Mouse (Mus musculus) kidney, postnatal 0 days (tissue): Measurements from ENCODE around the gene Mecom. TPM values are rescaled to one million over a fixed set of nuclear protein-coding genes. Genes with fewer than 3 reads are reported as not detected.
"Not testable (repeated sequence)": the region's sequence is repeated elsewhere in the genome, so short reads cannot be mapped to it uniquely, and the experiment has no call there.

ENCODE experiments used
- ATAC-seq: fragments of 200-750 bp; cut with Nextera tagmentation; replicated peaks from 2 replicates; pipeline ENCODE4 v1.8.0; 2017; ENCODE audit warnings: low read depth, moderate number of reproducible peaks, moderate TSS enrichment, moderate library complexity; ENCODE audit not compliant: low FRiP score
- DNase-seq: peaks from one replicate; pipeline ENCODE4 v3.0.0-alpha.2; 2016; ENCODE audit warnings: low spot score
- H3K27ac ChIP-seq: fragments of 300-500 bp; sonication (generic); 2 replicates; pipeline ENCODE4 v1.5.1; 2014; ENCODE audit warnings: mild to moderate bottlenecking
- H3K27me3 ChIP-seq: fragments of 300-500 bp; sonication (generic); 2 replicates; pipeline ENCODE4 v1.6.1; 2014; ENCODE audit warnings: low read length, mixed read lengths; ENCODE audit not compliant: insufficient read depth
- H3K36me3 ChIP-seq: fragments of 300-500 bp; sonication (generic); 2 replicates; pipeline ENCODE4 v1.6.1; 2014; ENCODE audit warnings: low read length, mixed read lengths; ENCODE audit not compliant: insufficient read depth
- H3K4me1 ChIP-seq: fragments of 300-500 bp; sonication (generic); replicated peaks from 2 replicates; pipeline ENCODE4 v1.6.1; 2014; ENCODE audit warnings: antibody characterized with exemption, low read length, mixed read lengths; ENCODE audit not compliant: insufficient read depth
- H3K4me2 ChIP-seq: fragments of 300-500 bp; sonication (generic); 2 replicates; pipeline ENCODE4 v1.6.1; 2014; ENCODE audit warnings: mild to moderate bottlenecking, low read length, moderate library complexity, mixed read lengths
- H3K4me3 ChIP-seq: fragments of 300-500 bp; sonication (generic); replicated peaks from 2 replicates; pipeline ENCODE4 v1.5.1; 2014; ENCODE audit warnings: low read depth, low read length
- H3K9ac ChIP-seq: fragments of 300-500 bp; sonication (generic); 2 replicates; pipeline ENCODE4 v1.6.1; 2014; ENCODE audit warnings: low read depth, low read length
- H3K9me3 ChIP-seq: fragments of 300-500 bp; sonication (generic); replicated peaks from 2 replicates; pipeline ENCODE4 v1.6.1; 2016; ENCODE audit warnings: low read length, inconsistent platforms, mixed read lengths
- CTCF ChIP-seq: IDR thresholded peaks from 2 replicates; pipeline ENCODE4 v1.5.1; 2016; ENCODE audit warnings: antibody characterized with exemption, low read depth, mild to moderate bottlenecking, moderate library complexity
- WGBS: fragments of 180-500 bp; shearing (Covaris S2); extraction: QIAGEN DNeasy Blood & Tissue Kit; methylation state at CpG from one replicate; pipeline ENCODE4 v1.1.7; 2014; 5-methylcytosine and 5-hydroxymethylcytosine counted together
- polyA plus RNA-seq: library from polyadenylated mRNA; unstranded; fragments of >200 nt; fragmentation: Nextera tagmentation; extraction: Ambion mirVana; gene quantifications from 2 replicates; pipeline ENCODE4 v1.2.1, GENCODE M21; 2015

Gene Mecom
- polyA plus RNA-seq, 1 experiment from 2014 or later: 54.7 TPM

DNA sequence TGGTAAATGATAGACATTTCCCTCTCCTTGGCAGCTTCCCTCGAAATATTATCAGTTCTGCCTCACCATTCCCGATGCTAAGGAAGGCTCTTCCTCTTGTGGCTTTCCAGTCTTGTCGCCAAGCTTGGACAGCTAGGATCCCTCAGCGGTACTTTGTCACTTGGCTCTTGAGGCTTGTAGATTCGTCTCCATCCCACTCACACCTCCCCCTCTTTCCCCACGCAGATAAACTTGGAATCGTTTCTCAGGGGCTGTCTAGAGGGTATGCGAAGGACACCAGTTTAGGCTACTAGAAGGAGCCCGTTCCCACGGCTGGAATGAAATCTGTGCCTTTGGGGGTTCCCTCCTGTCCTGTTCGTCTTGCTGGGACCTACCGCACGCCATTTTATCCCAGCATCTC lies 1.4 kb downstream of the Mecom start:
- Histone ChIP-seq H3K27me3 (no peaks in the 10 kb centered on the region), H3K9me3 (no peaks in the 10 kb centered on the region), H3K27ac (no peak overlapping the region), H3K4me2 (peak overlapping the region; percentile 47), H3K4me3 (peak overlapping the region; percentile 11; the same call in 1 of the 2 replicates), H3K4me1 (0 out of 2 replicates have a peak, but pooled peaks cover 6% of the 10 kb centered on the region), H3K9ac (peak overlapping the region; percentile 13; the same call in 1 of the 2 replicates), H3K36me3 (no peaks in the 10 kb centered on the region)
- ATAC-seq (no peak), DNase-seq (peak; percentile 39)
- TF ChIP-seq CTCF: no peak
- WGBS: 43% methylated on average over 13 of the region's 13 CpGs

- H3K27ac ChIP-seq: no peak overlapping the region
- 86% methylated on average over 5 of the region's 5 CpGs for WGBS
- H3K4me2 ChIP-seq: no peak overlapping the region
- no peak for ATAC-seq
- H3K36me3 ChIP-seq: no peaks in the 10 kb centered on the region
- 0 out of 2 replicates have a peak, but pooled peaks cover 6% of the 10 kb centered on the region for H3K4me1 ChIP-seq
- H3K9ac ChIP-seq: no peak overlapping the region
- DNase-seq: no peak
- H3K27me3 ChIP-seq: no peaks in the 10 kb centered on the region
- no peaks in the 10 kb centered on the region for H3K9me3 ChIP-seq
- H3K4me3 ChIP-seq: no peak overlapping the region
- no peak for TF ChIP-seq CTCF
These were observed 2.6 kb downstream of the Mecom start for GRCm38 (mm10) chr3:30545246-30545645.

DNA sequence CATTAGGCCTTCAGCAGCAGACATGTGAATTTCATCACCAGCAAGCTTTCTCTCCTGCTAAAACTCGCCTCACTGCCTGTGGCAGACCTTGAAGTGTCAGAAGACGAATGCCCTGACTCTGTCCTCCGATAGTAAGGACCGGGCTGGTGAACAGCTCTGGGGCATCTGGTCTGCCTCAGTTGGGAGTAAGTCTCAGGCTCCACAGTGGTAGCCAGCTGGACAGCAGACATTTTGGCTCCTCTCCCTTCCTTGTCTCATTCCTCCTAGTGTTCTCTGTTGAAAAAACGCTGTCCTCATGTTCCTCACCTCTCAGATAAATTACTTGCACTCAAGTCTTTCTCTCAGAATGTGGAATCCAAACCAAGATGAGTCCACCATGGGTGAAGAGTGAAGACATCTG lies 3.5 kb downstream of the Mecom start:
- Histone ChIP-seq H3K4me3 (no peak overlapping the region), H3K4me1 (0 out of 2 replicates have a peak, but pooled peaks cover 6% of the 10 kb centered on the region), H3K27me3 (no peaks in the 10 kb centered on the region), H3K9ac (no peak overlapping the region), H3K36me3 (no peaks in the 10 kb centered on the region), H3K9me3 (no peaks in the 10 kb centered on the region), H3K4me2 (no peak overlapping the region), H3K27ac (no peak overlapping the region)
- ATAC-seq: no peak
- no peak for TF ChIP-seq CTCF
- WGBS: 61% methylated on average over 5 of the region's 5 CpGs
- no peak for DNase-seq

GRCm38 (mm10) chr3:30535821-30536220 lies 12.0 kb downstream of the Mecom start:
- WGBS: 86% methylated on average over 11 of the region's 11 CpGs
- TF ChIP-seq CTCF: no peak
- Histone ChIP-seq H3K36me3 (no peaks in the 10 kb centered on the region), H3K4me2 (no peak overlapping the region), H3K27me3 (no peaks in the 10 kb centered on the region), H3K27ac (no peak overlapping the region), H3K4me1 (no peaks in the 10 kb centered on the region), H3K4me3 (no peak overlapping the region), H3K9ac (no peak overlapping the region), H3K9me3 (no peaks in the 10 kb centered on the region)
- no peak for ATAC-seq
- DNase-seq: no peak

GRCm38 (mm10) chr3:30520751-30521150 lies 27.1 kb downstream of the Mecom start:
- not testable (repeated sequence) for H3K4me1 ChIP-seq, H3K36me3 ChIP-seq, H3K27ac ChIP-seq, ATAC-seq, H3K4me2 ChIP-seq, H3K4me3 ChIP-seq, H3K27me3 ChIP-seq, H3K9ac ChIP-seq, H3K9me3 ChIP-seq, DNase-seq
- TF ChIP-seq CTCF: peak; percentile 28; the same call in 1 of the 2 replicates
- WGBS: 57% methylated on average over 3 of the region's 3 CpGs

DNA sequence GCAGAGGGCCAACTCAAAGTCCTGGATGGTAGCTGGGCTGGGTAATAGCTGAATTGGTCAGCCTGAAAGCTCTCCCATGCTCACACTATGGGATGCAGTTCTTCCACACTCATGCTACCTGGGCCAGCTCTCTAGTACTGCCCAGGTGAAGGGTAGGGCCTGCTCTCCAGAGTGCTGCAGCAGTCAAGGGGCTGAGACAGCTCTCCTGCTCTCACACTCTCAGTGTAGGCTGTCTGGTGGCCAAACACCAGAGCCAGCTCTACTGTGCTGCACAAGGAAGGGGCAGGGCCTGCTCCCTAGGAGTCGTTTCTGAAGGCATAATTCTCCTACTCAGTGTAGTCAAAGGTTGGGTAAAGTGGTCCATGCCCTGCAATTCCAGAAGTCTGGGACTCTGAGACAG lies 28.4 kb downstream of the Mecom start:
- Histone ChIP-seq H3K9me3 (no peaks in the 10 kb centered on the region), H3K36me3 (no peaks in the 10 kb centered on the region), H3K27me3 (no peaks in the 10 kb centered on the region; the same call in none of the 2 replicates), H3K4me1 (no peaks in the 10 kb centered on the region; the same call in 1 of the 2 replicates), H3K4me2 (no peak overlapping the region), H3K4me3 (no peak overlapping the region), H3K9ac (no peak overlapping the region), H3K27ac (no peak overlapping the region)
- ATAC-seq: no peak
- WGBS: 62% methylated on average over 1 of the region's 1 CpGs
- no peak for DNase-seq
- no peak for TF ChIP-seq CTCF

DNA sequence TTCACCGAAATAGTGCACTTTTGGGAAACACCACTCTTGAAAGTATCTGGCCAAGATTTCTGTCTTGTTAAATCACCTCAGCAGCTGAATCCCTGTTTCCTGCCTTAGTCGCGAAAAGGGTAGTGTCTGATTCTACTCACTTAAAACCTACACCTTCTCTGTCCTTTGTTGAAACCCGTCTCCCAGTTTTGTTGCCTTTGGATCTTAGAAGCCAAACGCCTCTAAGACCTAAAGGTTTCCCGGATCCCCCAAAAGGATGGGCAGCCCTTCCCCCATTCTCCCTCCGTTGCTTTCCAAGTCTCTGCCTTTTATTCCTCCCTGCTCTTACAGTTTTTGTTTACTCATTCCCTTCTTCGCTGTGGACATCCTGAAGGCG lies 32.0 kb downstream of the Mecom start:
- no peak for DNase-seq
- no peaks in the 10 kb centered on the region for H3K36me3 ChIP-seq
- peaks cover 6% of the 10 kb centered on the region for H3K27me3 ChIP-seq
- H3K27ac ChIP-seq: no peak overlapping the region
- TF ChIP-seq CTCF: no peak
- WGBS: 17% methylated on average over 9 of the region's 9 CpGs
- H3K4me3 ChIP-seq: peak overlapping the region; percentile 50; the same call in 1 of the 2 replicates
- H3K4me1 ChIP-seq: peaks cover 2% of the 10 kb centered on the region
- no peak for ATAC-seq
- peak overlapping the region; percentile 73 for H3K4me2 ChIP-seq
- H3K9ac ChIP-seq: peak overlapping the region; percentile 64; the same call in 1 of the 2 replicates
- no peaks in the 10 kb centered on the region for H3K9me3 ChIP-seq
